Mouse (Mus musculus): ENCODE measurements at regions not wholly inside any gene's neighbourhood (a gene's known extent, or its start where the extent isn't known, plus 50 kb on each side); places are given as distances from the start of the nearest gene placed in this dataset.

DNA sequence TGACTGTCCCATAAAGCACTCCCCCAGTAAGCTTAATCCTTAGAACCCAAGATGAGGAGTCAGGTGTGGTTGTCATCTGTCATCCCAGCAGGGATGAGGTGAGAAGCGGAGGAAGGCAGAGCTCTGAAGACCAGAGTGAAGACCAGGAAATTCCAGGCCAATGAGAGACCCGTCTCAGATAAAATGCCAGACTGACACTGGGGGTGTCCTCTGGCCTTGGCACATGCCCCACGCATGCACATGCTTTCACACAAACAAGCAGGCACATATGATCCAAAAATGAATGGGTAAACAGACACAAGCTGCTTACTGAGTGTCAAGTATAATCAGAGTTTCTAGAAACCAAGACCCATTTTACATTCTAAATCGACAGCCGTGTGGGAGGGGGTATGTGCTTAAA is 75.3 kb upstream of the Ercc4 start:
- no peak for DNase-seq (ENCODE audit: low spot score in 2 of 2)

DNA sequence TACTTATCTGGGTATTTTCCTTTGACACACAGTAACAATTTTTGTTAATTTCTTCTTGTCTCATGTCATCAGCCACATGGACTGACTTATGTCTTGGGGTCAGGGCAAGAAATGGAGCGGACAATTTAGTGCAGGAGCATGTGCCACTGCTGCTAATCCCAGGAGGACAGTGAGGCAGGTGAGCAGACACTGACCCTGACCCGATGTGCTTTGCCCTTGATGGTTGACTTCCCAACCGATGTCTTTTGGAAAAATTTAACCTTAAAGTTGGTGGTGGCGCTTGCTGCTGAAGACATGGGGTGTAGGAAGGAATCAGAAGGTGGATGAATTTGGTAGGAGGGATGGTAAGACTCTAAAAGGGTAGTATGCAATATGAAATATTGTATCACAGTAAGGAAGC is 72.9 kb upstream of the Ercc4 start:
- DNase-seq (ENCODE audit: low spot score in 2 of 2), result no peak

- no peak for DNase-seq (ENCODE audit: low spot score in 2 of 2)
Observed at GRCm38 (mm10) chr16:13040312-13041100, 69.0 kb upstream of the Ercc4 start.

- no peak for DNase-seq (ENCODE audit: low spot score in 2 of 2)
Observed at GRCm38 (mm10) chr16:13041356-13041755, 68.1 kb upstream of the Ercc4 start.

- DNase-seq (ENCODE audit: low spot score in 2 of 2), result peak in 1 of 2 experiments; percentile 11
Observed at GRCm38 (mm10) chr16:13045079-13045590, 64.3 kb upstream of the Ercc4 start.

DNA sequence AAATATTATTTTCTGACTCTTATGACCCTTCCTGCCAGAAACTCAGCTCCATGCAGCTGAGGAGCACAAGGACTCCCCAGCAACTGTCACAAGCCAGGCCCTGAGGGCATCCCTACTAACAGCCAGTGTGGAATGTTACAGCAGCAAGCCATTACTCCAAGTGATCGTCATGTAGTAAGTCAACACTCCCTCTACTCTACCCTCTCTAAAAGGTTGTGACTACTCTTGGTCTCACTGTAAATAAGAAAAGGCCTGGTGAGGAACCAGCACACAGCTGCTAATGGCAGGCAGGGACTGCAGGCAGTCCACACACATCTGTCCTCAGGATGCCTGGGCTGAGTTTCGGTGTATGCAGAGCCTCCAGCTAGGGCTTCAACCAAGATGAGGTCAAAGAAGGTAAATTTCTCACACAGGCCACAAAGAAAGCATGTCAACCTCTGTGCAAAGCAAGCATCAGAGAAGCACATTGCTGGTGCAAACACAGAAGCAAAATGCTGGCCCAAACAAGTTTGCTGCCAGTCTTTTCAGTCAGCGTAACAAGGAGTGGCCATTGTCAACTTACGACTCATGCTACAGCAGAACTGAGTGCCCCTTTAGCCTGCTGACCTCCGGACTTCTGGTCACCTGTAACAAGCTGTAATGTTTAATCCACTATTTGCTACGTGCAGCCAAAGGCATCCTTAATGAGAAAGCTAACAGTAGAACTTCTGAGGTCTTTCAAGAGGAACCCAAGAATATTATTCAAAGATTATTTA is 62.9 kb upstream of the Ercc4 start:
- DNase-seq (ENCODE audit: low spot score in 2 of 2), result no peak

DNA sequence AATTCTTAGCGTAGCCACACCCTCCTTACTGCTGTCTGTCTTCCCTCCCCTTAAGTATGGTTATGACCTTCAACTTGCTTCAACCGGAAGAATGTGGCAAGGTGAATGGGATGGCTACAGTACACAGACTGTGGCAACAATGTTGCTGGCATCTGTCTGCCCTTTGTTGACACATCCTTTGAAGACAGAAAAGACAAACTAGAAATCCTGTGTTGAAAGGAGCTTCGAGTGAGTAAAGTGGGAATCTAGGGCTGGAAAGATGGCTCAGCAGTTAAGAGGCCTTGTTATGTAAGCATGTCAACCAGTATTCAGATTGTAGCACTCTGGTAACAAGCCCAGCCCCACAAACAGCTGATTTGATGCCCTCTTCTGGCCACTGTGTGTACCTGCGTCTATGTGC is 60.2 kb upstream of the Ercc4 start:
- DNase-seq (ENCODE audit: low spot score in 2 of 2), result no peak

GRCm38 (mm10) chr16:13050225-13050892 is 59.1 kb upstream of the Ercc4 start:
- DNase-seq (ENCODE audit: low spot score in 2 of 2), result no peak

GRCm38 (mm10) chr16:13054956-13055355 is 54.5 kb upstream of the Ercc4 start:
- DNase-seq (ENCODE audit: low spot score in 2 of 2), result no peak

All from adrenal gland, adult 18-20 months (tissue).